Mouse (Mus musculus): ENCODE data around the gene Cln6.
"Not testable (repeated sequence)": the region's sequence is repeated elsewhere in the genome, so short reads cannot be mapped to it uniquely, and the experiment has no call there.

DNA sequence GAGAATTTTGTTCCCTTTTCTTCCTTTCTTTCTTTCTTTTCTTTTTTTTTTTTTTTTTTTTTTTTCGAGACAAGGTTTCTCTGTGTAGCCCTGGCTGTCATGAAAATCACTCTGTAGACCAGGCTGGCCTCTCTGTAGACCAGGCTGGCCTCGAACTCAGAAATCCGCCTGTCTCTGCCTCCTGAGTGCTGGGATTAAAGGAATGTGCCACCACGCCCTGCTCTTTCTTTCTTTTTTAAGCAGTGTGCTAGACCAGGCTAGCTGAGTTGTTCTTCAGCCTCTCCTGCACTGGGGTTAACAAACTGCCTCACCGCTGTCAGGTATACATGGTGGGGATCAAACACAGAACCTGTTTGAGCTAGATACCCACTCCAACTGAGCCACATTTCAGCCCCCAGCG is 18.7 kb upstream of the Cln6 start:
- not testable (repeated sequence) for TF ChIP-seq POLR2A (IDR thresholded peaks at IDR 0.05; ENCODE audit: borderline replicate concordance, insufficient read depth, low read length); CTCF (IDR thresholded peaks at IDR 0.05; ENCODE audit: borderline replicate concordance, insufficient read depth, low read depth, low read length)

Measured in cerebellum, adult 2 months (tissue).